In the genomic region with DNA sequence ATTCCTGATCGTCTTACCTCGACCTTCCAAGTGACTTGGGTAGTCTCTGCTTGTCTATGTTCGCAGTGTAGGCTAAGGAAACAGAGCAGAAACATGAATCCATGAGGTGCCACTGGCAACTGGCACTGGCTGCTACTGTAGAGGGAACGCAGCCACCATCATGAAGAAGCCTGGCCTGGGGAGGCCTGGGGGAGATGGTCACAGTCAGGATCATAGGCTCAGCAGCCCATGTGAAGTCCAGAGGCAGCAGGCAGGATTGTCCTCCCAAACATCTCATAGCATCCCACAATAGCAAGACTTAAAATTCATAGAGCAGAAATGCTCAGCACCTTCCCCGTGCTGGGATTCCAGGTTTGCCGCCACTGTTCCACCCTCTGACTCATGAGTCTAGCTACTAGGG, we compare ENCODE assay signal across 25 mouse cellular contexts. TPM values are rescaled to one million over a fixed set of nuclear protein-coding genes. Genes with fewer than 3 reads are reported as not detected.
A peak's percentile ranks its signal among the peaks of the same experiment; 100 is the strongest.
DNase-seq lines count a peak whose midpoint lies in the region; ATAC-seq lines count a peak whose summit lies in the region.
"Had no signal": no experiment of that assay in that cellular context is flagged by ENCODE, and none has a peak within 500 bp of the region (broad histone marks: within the 10 kb centered on the region; RNA-seq: fewer than 3 reads in every experiment).

No protein-coding gene starts in this region.

- intact Hi-C loops in heart, postnatal 25 days (cut with DNase I), result no loop called here

- no peaks in the 10 kb centered on the region for H3K27me3 ChIP-seq in heart, embryonic 14.5 days (ENCODE audit: control insufficient read depth, insufficient read depth, low read length)
- no peaks in the 10 kb centered on the region for H3K27me3 ChIP-seq in lung, embryonic 16.5 days (ENCODE audit: control insufficient read depth, insufficient read depth, low read depth, low read length)
- H3K27me3 ChIP-seq in stomach, embryonic 15.5 days (replicated peaks), result no peaks in the 10 kb centered on the region
- no peaks in the 10 kb centered on the region for H3K27me3 ChIP-seq in hindbrain, embryonic 16.5 days (replicated peaks; ENCODE audit: control insufficient read depth, insufficient read depth, low read length)
- H3K27me3 ChIP-seq: embryonic facial prominence, embryonic 12.5 days; neural tube, embryonic 15.5 days had no signal

- H3K9ac ChIP-seq in heart, embryonic 14.5 days (ENCODE audit: low read length), result peak overlapping the region; percentile 34; the same call in 1 of the 2 replicates
- H3K9ac ChIP-seq in lung, embryonic 16.5 days (ENCODE audit: low read length), result no peak overlapping the region
- H3K9ac ChIP-seq in stomach, embryonic 15.5 days, result no peak overlapping the region
- no peak overlapping the region for H3K9ac ChIP-seq in hindbrain, embryonic 16.5 days (ENCODE audit: low read depth, low read length)
- H3K9ac ChIP-seq: embryonic facial prominence, embryonic 12.5 days; forebrain, postnatal 0 days; liver, embryonic 14.5 days; midbrain, embryonic 12.5 days; neural tube, embryonic 15.5 days had no signal

- no peak for ATAC-seq in heart, embryonic 14.5 days (ENCODE audit: insufficient number of reproducible peaks, insufficient read depth, low FRiP score, low read depth)
- ATAC-seq in lung, embryonic 16.5 days (ENCODE audit: low read depth), result no peak
- ATAC-seq in stomach, embryonic 15.5 days (ENCODE audit: insufficient read depth, low FRiP score, low read depth), result no peak
- ATAC-seq in hindbrain, embryonic 16.5 days, result no peak
- ATAC-seq: activated CD4-positive, CD25-positive, alpha-beta regulatory T cell, adult 4 months; forebrain, postnatal 0 days had no signal

- H3K4me2 ChIP-seq in heart, embryonic 14.5 days (ENCODE audit: low read length), result no peak overlapping the region
- H3K4me2 ChIP-seq in lung, embryonic 16.5 days (ENCODE audit: low read depth, low read length), result no peak overlapping the region
- no peak overlapping the region for H3K4me2 ChIP-seq in stomach, embryonic 15.5 days
- H3K4me2 ChIP-seq in hindbrain, embryonic 16.5 days (ENCODE audit: low read length), result no peak overlapping the region
- H3K4me2 ChIP-seq: embryonic facial prominence, embryonic 12.5 days; midbrain, embryonic 12.5 days; neural tube, embryonic 15.5 days had no signal

- H3K4me3 ChIP-seq in heart, embryonic 14.5 days (ENCODE audit: control insufficient read depth in 1 of 2, insufficient read depth in 1 of 2, low read depth in 1 of 2, low read length in 2 of 2), result no peak overlapping the region
- H3K4me3 ChIP-seq in lung, embryonic 16.5 days (ENCODE audit: low read length), result no peak overlapping the region
- no peak overlapping the region for H3K4me3 ChIP-seq in stomach, embryonic 15.5 days (replicated peaks)
- no peak overlapping the region for H3K4me3 ChIP-seq in hindbrain, embryonic 16.5 days (ENCODE audit: low read length)
- H3K4me3 ChIP-seq: embryonic facial prominence, embryonic 12.5 days; midbrain, embryonic 12.5 days; neural tube, embryonic 15.5 days had no signal

- DNase-seq in gastrocnemius, postnatal 25 days, result peak; percentile 2
- no peak for DNase-seq in gastrocnemius, postnatal 10 days
- no peak for DNase-seq in heart, postnatal 25 days (ENCODE audit: low spot score)
- no peak for DNase-seq in lung, postnatal 36 days
- DNase-seq: adrenal gland, adult 8-10 months; cerebellum, adult 11-12 months; cerebellum, postnatal 10 days; forebrain, postnatal 0 days; gastrocnemius, postnatal 36 days; kidney, adult 8-10 months; kidney, postnatal 25 days; lung, postnatal 10 days; right cerebral cortex, adult 18-20 months; right cerebral cortex, postnatal 4 days; thymus, postnatal 25 days had no signal

- H3K36me3 ChIP-seq in heart, embryonic 14.5 days (ENCODE audit: control insufficient read depth, insufficient read depth, low read length), result peaks cover 14% of the 10 kb centered on the region
- peaks cover 5% of the 10 kb centered on the region; the same call in 1 of the 2 replicates for H3K36me3 ChIP-seq in lung, embryonic 16.5 days (ENCODE audit: control insufficient read depth, insufficient read depth, low read length)
- H3K36me3 ChIP-seq in stomach, embryonic 15.5 days, result no peaks in the 10 kb centered on the region
- no peaks in the 10 kb centered on the region for H3K36me3 ChIP-seq in hindbrain, embryonic 16.5 days (ENCODE audit: control insufficient read depth, insufficient read depth, low read length)
- H3K36me3 ChIP-seq: embryonic facial prominence, embryonic 12.5 days; midbrain, embryonic 12.5 days; neural tube, embryonic 15.5 days had no signal

- peaks cover 3 to 26% of the 10 kb centered on the region in 2 experiments for H3K4me1 ChIP-seq in heart, embryonic 14.5 days (ENCODE audit: control insufficient read depth in 2 of 2, insufficient read depth in 2 of 2, low read length in 2 of 2)
- H3K4me1 ChIP-seq in lung, embryonic 16.5 days (replicated peaks; ENCODE audit: control insufficient read depth, insufficient read depth, low read length), result peaks cover 9% of the 10 kb centered on the region
- H3K4me1 ChIP-seq in stomach, embryonic 15.5 days, result peaks cover 16% of the 10 kb centered on the region; the same call in 1 of the 2 replicates
- H3K4me1 ChIP-seq in hindbrain, embryonic 16.5 days (ENCODE audit: control insufficient read depth, insufficient read depth, low read depth, low read length), result no peaks in the 10 kb centered on the region; the same call in 1 of the 2 replicates
- H3K4me1 ChIP-seq: midbrain, embryonic 12.5 days had no signal

- H3K9me3 ChIP-seq in heart, embryonic 14.5 days (ENCODE audit: control insufficient read depth, low read length), result no peaks in the 10 kb centered on the region; the same call in 1 of the 2 replicates
- H3K9me3 ChIP-seq in lung, embryonic 16.5 days (ENCODE audit: control insufficient read depth, low read length), result no peaks in the 10 kb centered on the region
- no peaks in the 10 kb centered on the region for H3K9me3 ChIP-seq in stomach, embryonic 15.5 days
- H3K9me3 ChIP-seq in hindbrain, embryonic 16.5 days (ENCODE audit: control insufficient read depth, low read length), result no peaks in the 10 kb centered on the region
- H3K9me3 ChIP-seq: midbrain, embryonic 12.5 days; neural tube, embryonic 15.5 days had no signal

- WGBS in heart, embryonic 14.5 days, result 80% methylated on average over 6 of the region's 6 CpGs
- WGBS in lung, embryonic 16.5 days, result 81% methylated on average over 6 of the region's 6 CpGs
- whole genome bisulfite sequencing in stomach, embryonic 15.5 days, result 85% methylated on average over 6 of the region's 6 CpGs
- WGBS in hindbrain, embryonic 16.5 days, result 91% methylated on average over 6 of the region's 6 CpGs

- H3K27ac ChIP-seq in heart, embryonic 14.5 days (replicated peaks in 1 of 2; ENCODE audit: control insufficient read depth in 1 of 2, insufficient read depth in 1 of 2, low read depth in 2 of 2, low read length in 2 of 2), result peak overlapping the region; percentile 42 to 72; a peak in 2 of 4 replicates
- peak overlapping the region; percentile 21; the same call in 1 of the 2 replicates for H3K27ac ChIP-seq in lung, embryonic 16.5 days (ENCODE audit: low read length)
- H3K27ac ChIP-seq in stomach, embryonic 15.5 days, result peak overlapping the region; percentile 51; the same call in 1 of the 2 replicates
- H3K27ac ChIP-seq in hindbrain, embryonic 16.5 days (ENCODE audit: low read depth, low read length), result no peak overlapping the region
- H3K27ac ChIP-seq: embryonic facial prominence, embryonic 12.5 days; liver, embryonic 14.5 days; midbrain, embryonic 12.5 days; neural tube, embryonic 15.5 days had no signal

RNA-seq across cellular contexts. Expression of gene Igf2r, which starts 39.4 kb away (rescaled TPM):
- 10 to 100 TPM; 44.6 to 45.8 TPM for total RNA-seq in gastrocnemius, postnatal 25 days (2021)
- total RNA-seq in gastrocnemius, postnatal 10 days (2021), result 100 to 1,000 TPM in 1 of 2 experiments, 10 to 100 TPM in 1; 92.0 to 114 TPM
- 196 and 201 TPM in 2 replicates for polyA plus RNA-seq in heart, embryonic 14.5 days (2014; fragmentation: Nextera tagmentation; extraction: Ambion mirVana)
- total RNA-seq in heart, postnatal 25 days (2021), result 100 to 1,000 TPM in 1 of 2 experiments, 10 to 100 TPM in 1; 99.0 to 108 TPM
- polyA plus RNA-seq in lung, embryonic 16.5 days (2015; fragmentation: Nextera tagmentation; extraction: Ambion mirVana), result 59.0 and 64.4 TPM in 2 replicates
- 35.1 and 36.1 TPM in 2 replicates for polyA plus RNA-seq in stomach, embryonic 15.5 days (2015; fragmentation: Nextera tagmentation; extraction: Ambion mirVana)
- polyA plus RNA-seq in hindbrain, embryonic 16.5 days (2015; fragmentation: Nextera tagmentation; extraction: Ambion mirVana), result 6.4 and 10.1 TPM in 2 replicates

RNA-seq across cellular contexts. Expression of gene Mas1, which starts 59.1 kb away (rescaled TPM):
- under 1 TPM in 1 of 2 experiments, not detected in 1; 0.59 TPM for total RNA-seq in gastrocnemius, postnatal 25 days (2021)
- under 1 TPM; 0.59 to 0.72 TPM for total RNA-seq in gastrocnemius, postnatal 10 days (2021)
- polyA plus RNA-seq in heart, embryonic 14.5 days (2014; fragmentation: Nextera tagmentation; extraction: Ambion mirVana), result 0.65 and 0.70 TPM in 2 replicates
- 1 to 10 TPM in 1 of 2 experiments, under 1 TPM in 1; 0.42 to 1.8 TPM for total RNA-seq in heart, postnatal 25 days (2021)
- 0.25 and 0.40 TPM in 2 replicates for polyA plus RNA-seq in lung, embryonic 16.5 days (2015; fragmentation: Nextera tagmentation; extraction: Ambion mirVana)
- 0.82 and 1.2 TPM in 2 replicates for polyA plus RNA-seq in stomach, embryonic 15.5 days (2015; fragmentation: Nextera tagmentation; extraction: Ambion mirVana)
- polyA plus RNA-seq in hindbrain, embryonic 16.5 days (2015; fragmentation: Nextera tagmentation; extraction: Ambion mirVana), result 0.18 TPM in 1 of 2 replicates, not detected in the other
- total RNA-seq: megakaryocyte, adult 5-6 weeks had no signal
